Mouse (Mus musculus) right cerebral cortex, postnatal 14 days (tissue): ENCODE data around the gene Eif3j1.
"Not testable (repeated sequence)": the region's sequence is repeated elsewhere in the genome, so short reads cannot be mapped to it uniquely, and the experiment has no call there.

Experiments used
- DNase-seq: peaks from one replicate; pipeline ENCODE4 v3.0.0; 2022

Eif3j1 gene

GRCm38 (mm10) chr2:122027862-122028755 is at the start of gene Eif3j1:
Eif3j1 (plus strand) TSS chr2:122028546.
- peak; percentile 81 for DNase-seq

DNA sequence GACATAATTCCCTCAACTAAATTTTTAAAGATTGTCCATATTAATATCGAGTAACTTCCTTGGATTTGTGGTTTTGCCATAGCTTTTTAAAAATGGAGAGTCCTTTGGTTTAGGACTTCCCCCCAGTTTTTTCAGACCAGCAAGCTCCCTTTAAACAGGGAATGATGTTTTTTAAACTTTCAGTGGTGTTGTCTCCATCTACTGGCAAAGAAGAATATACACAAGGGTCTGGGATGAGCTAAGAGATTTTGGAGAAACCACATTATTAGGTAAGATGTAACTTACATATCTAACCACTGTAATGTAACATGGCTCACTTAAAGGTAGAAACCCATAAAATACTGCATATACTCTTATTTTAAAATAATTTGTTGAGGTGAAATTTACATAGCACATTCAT is 32.6 kb upstream of the Eif3j1 start:
- no peak for DNase-seq

GRCm38 (mm10) chr2:122008832-122009231 is 19.5 kb upstream of the Eif3j1 start:
- no peak for DNase-seq

DNA sequence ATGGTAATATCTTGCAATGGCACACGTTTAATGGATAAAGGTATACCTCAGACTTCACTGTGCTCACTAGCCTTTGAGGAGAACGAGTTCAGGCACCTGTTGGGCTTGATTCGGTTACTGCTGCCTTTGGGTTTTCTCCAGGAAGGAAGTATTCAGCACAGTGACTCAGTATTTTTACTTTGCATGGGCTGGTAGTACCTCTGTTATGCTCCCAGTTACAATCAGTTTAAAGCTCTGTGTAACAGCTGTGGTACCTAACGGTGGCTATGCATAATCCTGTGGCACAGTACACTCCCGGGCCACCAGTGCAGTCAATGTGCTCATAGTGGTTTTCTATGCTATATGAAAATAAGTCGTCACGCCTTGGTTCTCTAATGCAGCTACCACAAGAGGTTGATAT is 16.9 kb upstream of the Eif3j1 start:
- no peak for DNase-seq

- no peak for DNase-seq
Measured at GRCm38 (mm10) chr2:122018705-122019104, 9.6 kb upstream of the Eif3j1 start.

GRCm38 (mm10) chr2:122022284-122022683 is 6.1 kb upstream of the Eif3j1 start:
- DNase-seq = no peak

DNA sequence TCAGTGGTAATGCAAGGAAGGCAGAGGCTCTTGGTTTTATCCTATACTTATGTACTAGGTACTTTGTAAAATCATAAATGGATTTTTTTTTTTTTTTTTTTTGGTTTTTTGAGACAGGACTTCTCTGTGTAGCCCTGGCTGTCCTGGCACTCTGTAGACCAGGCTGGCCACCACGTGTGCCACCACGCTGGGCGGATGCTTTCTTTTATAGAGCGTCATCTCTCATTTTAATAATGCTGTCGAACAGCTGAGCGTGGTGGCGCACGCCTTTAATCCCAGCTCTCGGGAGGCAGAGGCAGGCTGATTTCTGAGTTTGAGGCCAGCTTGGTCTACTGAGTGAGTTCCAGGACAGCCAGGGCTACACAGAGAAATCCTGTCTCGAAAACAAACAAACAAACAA is 1.3 kb upstream of the Eif3j1 start:
- not testable (repeated sequence) for DNase-seq

DNA sequence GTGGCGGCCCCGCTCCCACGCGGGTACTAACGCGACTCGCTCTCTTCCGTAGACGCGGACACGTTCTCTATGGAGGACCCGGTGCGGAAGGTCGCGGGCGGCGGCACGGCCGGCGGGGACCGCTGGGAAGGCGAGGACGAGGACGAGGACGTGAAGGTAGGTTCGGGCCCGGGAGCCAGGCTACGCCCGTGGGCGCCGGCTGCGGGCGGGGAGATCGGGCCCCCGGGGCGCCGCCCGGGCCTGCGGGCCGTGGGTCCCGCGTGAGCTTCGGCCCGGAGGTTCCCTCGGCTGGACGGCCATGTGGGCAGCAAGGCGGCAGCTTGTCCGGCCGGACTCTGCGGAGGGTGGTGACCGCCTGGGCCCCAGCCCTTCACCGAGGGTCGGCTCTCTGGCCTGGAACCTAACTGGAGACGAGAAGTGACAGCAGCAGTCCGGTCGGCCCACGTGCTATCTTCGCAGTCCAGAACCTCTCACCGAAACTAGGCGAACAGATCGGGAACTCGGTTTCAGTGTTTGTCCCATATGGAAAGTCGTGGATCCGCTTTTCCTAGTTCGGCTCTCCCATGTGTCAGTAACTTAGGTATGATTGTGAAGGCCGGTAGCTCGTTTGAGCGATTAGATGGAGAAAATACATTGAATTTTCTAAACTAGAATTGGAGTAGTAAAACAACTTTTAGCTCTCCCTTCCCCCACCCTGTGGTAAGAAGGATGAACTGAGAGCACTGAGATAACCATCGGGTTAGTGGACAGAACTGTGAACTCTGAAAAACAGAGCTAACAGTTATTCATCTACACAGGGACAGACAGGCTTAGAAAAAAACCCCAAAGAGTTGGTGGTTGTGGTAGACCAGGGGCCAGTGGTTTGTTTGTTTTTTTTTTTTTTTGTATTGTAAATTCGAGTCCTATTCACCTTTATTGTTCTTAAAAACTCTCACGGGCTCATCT is 682 bp downstream of the Eif3j1 start:
- DNase-seq = peak; percentile 41

- DNase-seq = no peak
Measured at GRCm38 (mm10) chr2:122031970-122032369, 3.6 kb downstream of the Eif3j1 start.

- no peak for DNase-seq
Measured at GRCm38 (mm10) chr2:122036064-122036463, 7.7 kb downstream of the Eif3j1 start.

DNA sequence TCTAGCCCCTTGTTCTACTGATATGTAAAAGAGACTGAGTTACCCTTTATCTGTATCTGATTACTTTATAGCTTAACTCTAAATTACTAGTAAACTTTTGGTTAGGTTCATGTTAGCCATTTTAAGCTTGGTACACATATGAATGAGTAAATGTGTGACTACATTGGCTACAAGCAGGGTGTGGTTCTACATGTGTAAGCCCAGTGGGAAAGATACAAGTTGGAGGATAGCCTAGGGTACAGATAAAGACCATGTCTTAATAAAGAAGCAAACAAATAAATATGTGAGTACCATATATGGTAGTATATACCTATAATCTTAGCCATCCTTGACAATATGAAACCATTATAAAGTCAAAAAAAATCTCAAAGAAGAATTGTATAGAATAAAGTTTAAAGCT is 15.6 kb downstream of the Eif3j1 start:
- DNase-seq = no peak

- no peak for DNase-seq
Measured at GRCm38 (mm10) chr2:122059365-122060115, 31.2 kb downstream of the Eif3j1 start.

- DNase-seq = peak; percentile 49
Measured at GRCm38 (mm10) chr2:122065200-122065969, 37.0 kb downstream of the Eif3j1 start.

GRCm38 (mm10) chr2:122066241-122066640 is 37.9 kb downstream of the Eif3j1 start:
- DNase-seq = no peak

DNA sequence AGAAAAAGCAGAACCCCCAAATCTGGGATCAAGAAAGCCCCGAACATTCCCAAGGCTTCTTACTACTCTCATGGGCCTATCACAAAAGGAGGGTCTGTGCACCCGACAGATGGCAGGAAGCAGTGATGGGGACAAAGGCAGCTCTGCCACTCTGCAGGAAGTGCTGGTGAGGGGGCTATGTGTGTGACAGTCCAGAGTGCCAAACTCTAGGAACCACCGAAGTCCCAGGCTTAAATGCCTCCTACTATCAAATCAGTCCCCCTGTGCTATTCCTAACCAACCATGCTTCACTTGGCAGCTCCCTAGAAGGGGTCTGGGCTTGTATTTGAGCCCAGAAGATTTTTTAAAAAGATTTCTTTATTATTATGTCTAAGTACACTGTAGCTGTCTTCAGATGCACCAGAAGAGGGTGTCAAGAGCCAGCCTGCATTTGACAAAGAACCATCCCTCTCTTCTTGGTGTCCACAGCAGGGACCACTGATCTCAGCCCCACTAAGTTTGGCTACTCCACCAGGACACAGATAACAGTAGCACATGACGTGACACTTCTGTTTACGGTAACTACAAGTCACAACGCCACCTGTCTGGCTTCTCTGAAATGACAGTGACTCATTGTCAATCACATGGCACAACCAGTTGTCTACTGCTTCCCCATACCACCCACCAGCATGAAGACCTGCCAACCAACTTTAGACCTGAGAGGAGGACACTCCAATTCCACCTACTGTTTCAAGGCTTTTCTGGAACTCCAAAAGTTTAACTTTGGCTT is 41.0 kb downstream of the Eif3j1 start:
- DNase-seq = no peak

DNA sequence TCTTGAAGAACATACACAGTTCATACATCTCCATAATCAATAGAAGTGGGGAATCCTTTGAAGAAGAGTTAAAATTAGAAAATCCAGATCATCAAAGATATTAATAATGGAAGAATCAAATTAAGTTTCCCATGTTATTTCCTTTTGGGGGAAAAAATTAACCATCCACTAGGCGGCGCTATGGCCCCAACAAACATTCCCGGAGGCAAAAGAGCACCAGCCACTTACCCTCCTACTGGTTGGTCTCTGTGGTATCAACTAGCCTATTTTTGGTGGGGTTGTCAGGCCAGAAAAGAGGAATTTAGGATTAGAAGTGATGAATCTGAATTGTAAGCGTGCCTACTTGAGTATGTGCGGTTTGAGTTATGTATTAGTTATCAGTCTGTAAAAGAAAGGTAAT is 41.6 kb downstream of the Eif3j1 start:
- peak; percentile 25 for DNase-seq

DNA sequence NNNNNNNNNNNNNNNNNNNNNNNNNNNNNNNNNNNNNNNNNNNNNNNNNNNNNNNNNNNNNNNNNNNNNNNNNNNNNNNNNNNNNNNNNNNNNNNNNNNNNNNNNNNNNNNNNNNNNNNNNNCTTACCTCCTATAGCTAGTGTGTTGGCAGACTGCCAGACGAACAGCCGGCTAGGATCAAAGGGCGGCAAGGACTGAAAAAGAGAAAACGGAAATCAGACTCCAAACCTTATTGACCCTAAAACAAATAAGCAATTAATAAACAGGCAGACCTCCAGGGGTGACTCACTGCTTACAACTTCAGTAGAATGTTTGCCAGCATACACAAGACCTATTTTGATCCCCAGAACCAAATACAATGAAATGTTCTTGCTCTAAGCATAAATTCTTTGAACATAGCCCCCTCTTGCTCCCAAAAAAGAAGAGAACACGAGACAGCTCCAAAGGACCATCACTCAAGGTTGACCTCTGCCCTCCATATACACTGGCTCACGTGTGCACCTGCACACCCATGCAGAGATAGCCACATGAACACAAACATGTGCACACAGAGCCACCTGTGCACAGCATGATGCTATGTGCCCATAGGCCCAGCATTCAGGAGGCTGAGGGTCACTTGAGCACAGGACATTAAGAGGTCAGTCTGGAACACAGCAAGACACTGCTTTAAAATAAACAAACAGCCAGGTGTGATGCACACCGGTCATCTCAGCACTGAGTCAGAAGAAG is 53.5 kb downstream of the Eif3j1 start:
- DNase-seq = no peak

GRCm38 (mm10) chr2:122086446-122086845 is 58.1 kb downstream of the Eif3j1 start:
- no peak for DNase-seq

GRCm38 (mm10) chr2:122093844-122094243 is 65.5 kb downstream of the Eif3j1 start:
- no peak for DNase-seq

- not testable (repeated sequence) for DNase-seq
Measured at GRCm38 (mm10) chr2:122097686-122098085, 69.3 kb downstream of the Eif3j1 start.

GRCm38 (mm10) chr2:122102070-122102469 is 73.7 kb downstream of the Eif3j1 start:
- DNase-seq = no peak
